Mouse (Mus musculus): ENCODE data around the gene Crybb3. TPM values are rescaled to one million over a fixed set of nuclear protein-coding genes. Genes with fewer than 3 reads are reported as not detected.

The Crybb3 gene
- 1.1 and 1.6 TPM in 2 replicates for polyA plus RNA-seq (2015; fragmentation: Nextera tagmentation; extraction: Ambion mirVana)

- no peak for ATAC-seq (replicated peaks)
- H3K4me1 ChIP-seq, result 0 out of 2 replicates have a peak, but pooled peaks cover 1% of the 10 kb centered on the region
- no peak within 1 kb of the TSS for H3K27ac ChIP-seq
- no peak within 1 kb of the TSS for H3K4me2 ChIP-seq
- H3K4me3 ChIP-seq, result no peak within 1 kb of the TSS
- H3K27me3 ChIP-seq (replicated peaks), result no peaks in the 10 kb centered on the region
- no peaks in the 10 kb centered on the region for H3K36me3 ChIP-seq (replicated peaks)
- H3K9ac ChIP-seq, result no peak within 1 kb of the TSS
- WGBS, result 82% methylated on average over 8 of the region's 8 CpGs
- no peaks in the 10 kb centered on the region for H3K9me3 ChIP-seq
Measured at GRCm38 (mm10) chr5:113081439-113081838, at the start of gene Crybb3. Crybb3 (minus strand) TSS chr5:113081584.

- no peak for ATAC-seq (replicated peaks)
- 79% methylated on average over 4 of the region's 4 CpGs for WGBS
Measured at GRCm38 (mm10) chr5:113128426-113128825, 47.0 kb upstream of the Crybb3 start.

GRCm38 (mm10) chr5:113126476-113126875 lies 45.1 kb upstream of the Crybb3 start:
- Histone ChIP-seq H3K9ac (no peak overlapping the region), H3K4me2 (no peak overlapping the region), H3K4me3 (no peak overlapping the region), H3K9me3 (no peaks in the 10 kb centered on the region), H3K27ac (no peak overlapping the region), H3K4me1 (peaks cover 12% of the 10 kb centered on the region; the same call in 1 of the 2 replicates), H3K27me3 (replicated peaks) (no peaks in the 10 kb centered on the region), H3K36me3 (replicated peaks) (no peaks in the 10 kb centered on the region)
- WGBS, result 96% methylated on average over 12 of the region's 12 CpGs
- ATAC-seq (replicated peaks), result no peak

More at GRCm38 (mm10) chr5:113128426-113128825, 47.0 kb upstream of the Crybb3 start:
- no peak overlapping the region for H3K4me3 ChIP-seq
- H3K9ac ChIP-seq, result no peak overlapping the region
- no peaks in the 10 kb centered on the region for H3K9me3 ChIP-seq
- peaks cover 9% of the 10 kb centered on the region for H3K4me1 ChIP-seq
- no peaks in the 10 kb centered on the region for H3K27me3 ChIP-seq (replicated peaks)
- no peak overlapping the region for H3K27ac ChIP-seq
- no peaks in the 10 kb centered on the region for H3K36me3 ChIP-seq (replicated peaks)
- no peak overlapping the region for H3K4me2 ChIP-seq

- Histone ChIP-seq H3K9me3 (no peaks in the 10 kb centered on the region), H3K27me3 (replicated peaks) (no peaks in the 10 kb centered on the region), H3K4me3 (no peak overlapping the region), H3K4me2 (no peak overlapping the region), H3K36me3 (replicated peaks) (no peaks in the 10 kb centered on the region), H3K4me1 (peaks cover 24% of the 10 kb centered on the region), H3K9ac (no peak overlapping the region), H3K27ac (no peak overlapping the region)
- no peak for ATAC-seq (replicated peaks)
- 75% methylated on average over 10 of the region's 10 CpGs for WGBS
Measured at GRCm38 (mm10) chr5:113123693-113124092, 42.3 kb upstream of the Crybb3 start.

GRCm38 (mm10) chr5:113122326-113123054 lies 41.1 kb upstream of the Crybb3 start:
- Histone ChIP-seq H3K4me3 (no peak overlapping the region), H3K9me3 (no peaks in the 10 kb centered on the region), H3K27ac (no peak overlapping the region), H3K27me3 (replicated peaks) (no peaks in the 10 kb centered on the region), H3K4me2 (no peak overlapping the region), H3K9ac (no peak overlapping the region), H3K36me3 (replicated peaks) (no peaks in the 10 kb centered on the region), H3K4me1 (peaks cover 24% of the 10 kb centered on the region)
- ATAC-seq (replicated peaks), result no peak
- WGBS, result 55% methylated on average over 12 of the region's 12 CpGs

- H3K27me3 ChIP-seq (replicated peaks), result no peaks in the 10 kb centered on the region
- peaks cover 27% of the 10 kb centered on the region for H3K4me1 ChIP-seq
- no peak overlapping the region for H3K27ac ChIP-seq
- no peaks in the 10 kb centered on the region for H3K9me3 ChIP-seq
- 86% methylated on average over 6 of the region's 6 CpGs for WGBS
- no peak overlapping the region for H3K4me3 ChIP-seq
- H3K4me2 ChIP-seq, result no peak overlapping the region
- no peaks in the 10 kb centered on the region for H3K36me3 ChIP-seq (replicated peaks)
- ATAC-seq (replicated peaks), result no peak
- no peak overlapping the region for H3K9ac ChIP-seq
Measured at GRCm38 (mm10) chr5:113121591-113121875, 40.1 kb upstream of the Crybb3 start.

- no peaks in the 10 kb centered on the region for H3K9me3 ChIP-seq
- H3K27ac ChIP-seq, result no peak overlapping the region
- ATAC-seq (replicated peaks), result no peak
- WGBS, result 40% methylated on average over 15 of the region's 15 CpGs
- H3K9ac ChIP-seq, result no peak overlapping the region
- no peak overlapping the region for H3K4me2 ChIP-seq
- H3K36me3 ChIP-seq (replicated peaks), result no peaks in the 10 kb centered on the region
- H3K4me1 ChIP-seq, result peaks cover 27% of the 10 kb centered on the region
- H3K4me3 ChIP-seq, result no peak overlapping the region
- no peaks in the 10 kb centered on the region for H3K27me3 ChIP-seq (replicated peaks)
Measured at GRCm38 (mm10) chr5:113120741-113121590, 39.6 kb upstream of the Crybb3 start.

- H3K27ac ChIP-seq, result peak overlapping the region; percentile 23; the same call in 1 of the 2 replicates
- 39% methylated on average over 13 of the region's 13 CpGs for WGBS
Measured at GRCm38 (mm10) chr5:113119861-113120465, 38.6 kb upstream of the Crybb3 start.

GRCm38 (mm10) chr5:113119291-113119690 lies 37.9 kb upstream of the Crybb3 start:
- whole genome bisulfite sequencing, result 83% methylated on average over 9 of the region's 9 CpGs
- Histone ChIP-seq H3K4me3 (no peak overlapping the region), H3K9ac (no peak overlapping the region), H3K4me1 (peaks cover 29% of the 10 kb centered on the region), H3K36me3 (replicated peaks) (no peaks in the 10 kb centered on the region), H3K4me2 (no peak overlapping the region), H3K27me3 (replicated peaks) (no peaks in the 10 kb centered on the region), H3K9me3 (no peaks in the 10 kb centered on the region), H3K27ac (no peak overlapping the region)
- ATAC-seq (replicated peaks), result no peak

More at GRCm38 (mm10) chr5:113119861-113120465, 38.6 kb upstream of the Crybb3 start:
- Histone ChIP-seq H3K9me3 (no peaks in the 10 kb centered on the region), H3K4me3 (no peak overlapping the region), H3K4me2 (no peak overlapping the region), H3K4me1 (peaks cover 27% of the 10 kb centered on the region), H3K36me3 (replicated peaks) (no peaks in the 10 kb centered on the region), H3K9ac (no peak overlapping the region), H3K27me3 (replicated peaks) (no peaks in the 10 kb centered on the region)
- no peak for ATAC-seq (replicated peaks)

- H3K4me2 ChIP-seq, result no peak overlapping the region
- no peaks in the 10 kb centered on the region for H3K9me3 ChIP-seq
- H3K27me3 ChIP-seq (replicated peaks), result no peaks in the 10 kb centered on the region
- ATAC-seq (replicated peaks), result no peak
- H3K4me3 ChIP-seq, result no peak overlapping the region
- no peaks in the 10 kb centered on the region for H3K36me3 ChIP-seq (replicated peaks)
- peaks cover 29% of the 10 kb centered on the region for H3K4me1 ChIP-seq
- 55% methylated on average over 6 of the region's 6 CpGs for WGBS
- no peak overlapping the region for H3K9ac ChIP-seq
- no peak overlapping the region for H3K27ac ChIP-seq
Measured at GRCm38 (mm10) chr5:113118695-113119094, 37.3 kb upstream of the Crybb3 start.

GRCm38 (mm10) chr5:113117361-113117760 lies 36.0 kb upstream of the Crybb3 start:
- no peak overlapping the region for H3K4me2 ChIP-seq
- H3K27ac ChIP-seq, result no peak overlapping the region
- no peak overlapping the region for H3K4me3 ChIP-seq
- H3K4me1 ChIP-seq, result peaks cover 26% of the 10 kb centered on the region
- 79% methylated on average over 5 of the region's 5 CpGs for WGBS
- no peak for ATAC-seq (replicated peaks)
- no peaks in the 10 kb centered on the region for H3K36me3 ChIP-seq (replicated peaks)
- no peaks in the 10 kb centered on the region for H3K27me3 ChIP-seq (replicated peaks)
- no peak overlapping the region for H3K9ac ChIP-seq
- no peaks in the 10 kb centered on the region for H3K9me3 ChIP-seq

- Histone ChIP-seq H3K4me1 (peaks cover 21% of the 10 kb centered on the region), H3K4me3 (no peak overlapping the region), H3K36me3 (replicated peaks) (no peaks in the 10 kb centered on the region), H3K27me3 (replicated peaks) (no peaks in the 10 kb centered on the region), H3K4me2 (no peak overlapping the region), H3K9ac (no peak overlapping the region), H3K27ac (no peak overlapping the region), H3K9me3 (no peaks in the 10 kb centered on the region)
- 74% methylated on average over 10 of the region's 10 CpGs for WGBS
- no peak for ATAC-seq (replicated peaks)
Measured at GRCm38 (mm10) chr5:113115896-113116295, 34.5 kb upstream of the Crybb3 start.
